Mouse (Mus musculus) cerebellum, adult 9-11 months (tissue): ENCODE measurements around the gene Ogfrl1.
A peak's percentile ranks its signal among the peaks of the same experiment; 100 is the strongest.

Experiments
- DNase-seq: peaks from one replicate; pipeline ENCODE4 v3.0.0; 2022

Gene Ogfrl1

DNA sequence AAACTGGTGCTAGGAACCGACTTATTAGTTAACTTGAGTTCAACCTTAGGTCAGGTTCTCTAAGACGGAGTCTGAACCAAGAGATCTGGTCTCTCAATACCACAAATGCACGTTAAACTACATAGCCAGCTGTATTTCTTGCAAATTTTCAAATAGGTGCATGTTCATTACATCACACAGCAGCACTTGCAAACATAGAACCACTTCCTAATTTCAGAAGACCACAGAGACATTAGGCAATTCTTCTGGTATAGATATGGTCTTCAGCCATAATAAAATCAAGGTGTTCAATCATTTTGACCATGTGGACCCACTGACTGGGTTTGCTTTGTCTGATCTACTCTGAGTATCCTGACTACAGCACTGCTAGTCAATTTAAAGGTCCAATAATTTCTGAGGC is 51.9 kb downstream of the Ogfrl1 start:
- DNase-seq = no peak

DNA sequence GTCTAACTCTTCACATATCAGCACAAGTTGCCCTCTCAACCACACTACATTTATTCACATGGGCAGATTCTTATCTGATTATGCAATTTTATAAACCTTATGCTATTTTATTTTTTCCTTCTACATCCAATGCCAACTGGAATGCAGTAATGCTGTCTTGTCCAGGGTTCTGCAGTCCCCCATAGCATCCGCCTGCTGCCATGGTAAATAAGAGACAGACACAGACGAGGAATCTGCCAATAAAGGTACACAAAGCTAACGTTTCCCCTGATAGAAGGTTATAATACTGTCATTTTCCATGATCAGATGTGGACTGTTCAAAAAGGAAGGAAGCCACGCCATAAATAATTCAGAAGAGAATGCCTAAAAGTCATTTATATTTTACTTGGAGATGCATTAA is 54.7 kb downstream of the Ogfrl1 start:
- no peak for DNase-seq

DNA sequence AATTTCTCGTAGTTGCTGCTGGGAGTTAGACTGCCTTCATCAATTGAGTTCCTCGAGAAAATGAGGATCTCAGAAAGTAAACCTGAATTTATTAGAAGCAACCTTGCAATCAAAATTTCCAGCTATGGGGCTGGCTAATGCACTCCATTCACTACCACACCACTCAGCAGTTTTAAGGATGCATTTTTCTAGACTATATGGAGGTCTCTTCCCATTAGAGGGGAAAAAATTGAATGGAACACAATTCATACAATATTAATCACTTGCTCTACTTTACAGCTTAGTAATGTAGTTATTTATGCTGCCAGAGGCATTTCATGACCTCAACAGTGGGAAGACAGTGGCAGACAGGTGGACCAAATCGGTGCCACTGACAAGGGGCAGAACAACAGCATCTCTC is 55.3 kb downstream of the Ogfrl1 start:
- DNase-seq = no peak

DNA sequence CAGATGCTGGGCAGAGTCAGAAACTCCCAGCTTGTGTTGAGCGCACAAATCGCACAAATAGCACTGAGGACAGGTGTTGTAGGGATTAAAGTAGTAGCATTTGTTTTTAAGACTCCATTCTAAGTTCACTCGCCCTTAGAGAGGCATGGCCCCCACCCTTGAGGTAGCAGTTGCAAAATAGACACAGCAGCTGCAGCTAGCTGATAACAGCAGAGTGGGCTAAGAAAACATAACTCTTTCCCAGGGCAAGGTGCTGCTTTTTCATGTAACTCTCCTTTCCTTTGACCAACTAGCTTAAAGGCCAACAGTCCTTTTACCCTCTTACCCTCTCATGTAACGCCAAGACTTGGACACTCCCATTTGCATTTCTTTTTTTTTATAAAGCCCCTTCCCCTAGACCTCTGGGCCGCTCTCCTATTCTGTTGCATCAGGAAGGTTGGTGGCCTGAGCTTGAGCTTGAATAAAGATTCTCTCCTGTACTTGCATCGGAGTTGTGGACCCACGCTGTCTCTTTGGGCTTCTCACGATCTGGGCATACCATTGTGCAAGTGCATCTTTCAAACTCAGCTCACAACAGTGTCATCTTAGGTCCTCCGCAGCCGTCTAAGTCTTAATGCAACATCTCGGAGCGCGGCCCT is 61.7 kb downstream of the Ogfrl1 start:
- DNase-seq = no peak

DNA sequence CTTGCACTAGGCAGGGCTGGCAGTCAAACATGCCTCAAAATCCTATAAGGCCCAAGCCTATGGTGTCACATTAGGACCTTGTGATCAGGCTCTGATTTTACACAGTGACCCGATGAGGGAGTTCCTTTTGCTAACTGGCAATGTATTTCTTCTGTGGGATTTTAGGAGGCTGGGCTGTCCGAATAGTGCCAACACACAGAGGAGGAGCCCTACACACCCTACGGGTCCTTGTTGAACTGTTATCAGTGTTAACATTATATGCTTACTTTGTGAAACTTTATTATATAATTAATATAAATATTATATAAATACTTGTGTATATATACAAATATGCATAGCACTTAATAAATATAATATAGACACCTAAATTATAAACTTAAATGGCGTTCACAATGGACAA is 62.5 kb downstream of the Ogfrl1 start:
- no peak for DNase-seq

DNA sequence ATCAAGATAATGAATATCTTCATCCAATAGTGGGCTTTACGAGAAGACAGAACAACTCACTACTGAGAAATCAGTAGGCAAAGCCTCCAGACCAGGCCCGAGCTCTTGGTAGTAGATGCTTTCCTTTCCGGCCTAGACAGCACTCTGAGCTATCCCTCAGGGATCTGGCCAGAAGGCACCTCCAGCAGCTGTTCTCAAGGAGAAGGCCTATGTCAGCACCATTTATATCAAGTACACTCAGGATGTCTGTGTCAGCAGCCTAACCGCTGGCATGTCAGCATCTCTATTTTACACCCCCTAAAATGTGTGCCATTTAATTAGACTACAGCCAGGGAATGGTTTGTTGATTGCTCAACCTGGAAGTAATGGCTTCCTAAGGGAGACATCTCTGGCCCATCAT is 65.4 kb downstream of the Ogfrl1 start:
- DNase-seq = no peak

DNA sequence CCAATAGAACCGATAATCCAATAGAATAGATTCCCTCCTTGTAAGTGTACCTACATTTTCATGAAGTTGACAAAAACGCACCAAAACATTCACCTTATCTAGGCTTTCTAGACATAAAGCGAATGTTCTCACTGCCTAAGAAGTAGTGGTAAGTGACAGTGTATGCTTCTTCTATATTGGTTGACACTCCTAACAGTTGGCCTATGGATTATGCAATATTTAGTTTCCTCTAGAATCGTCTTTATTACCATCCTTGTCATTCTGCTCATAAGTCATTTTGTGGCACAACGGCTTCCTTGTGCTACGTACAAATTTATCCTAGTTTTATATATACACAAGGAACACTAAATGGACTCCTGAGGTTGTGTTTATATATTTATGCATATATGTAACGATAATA is 72.4 kb downstream of the Ogfrl1 start:
- no peak for DNase-seq

DNA sequence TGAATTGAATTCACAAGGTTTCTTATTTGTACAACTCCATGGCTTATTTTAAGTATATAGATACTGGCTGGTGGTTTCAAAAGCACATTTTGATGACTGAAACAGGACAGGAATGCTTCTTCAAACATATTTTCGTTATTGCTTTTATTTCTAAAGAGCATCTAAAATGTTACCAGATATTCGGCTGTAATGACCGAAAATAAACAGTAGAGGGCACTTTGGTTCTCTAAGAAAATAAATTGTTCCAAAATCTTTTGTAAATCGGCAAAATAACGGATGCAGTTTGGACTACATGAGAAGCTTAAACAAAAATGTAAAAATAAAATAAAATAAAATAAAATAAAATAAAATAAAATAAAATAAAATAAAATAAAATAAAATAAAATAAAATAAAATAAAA is 73.3 kb downstream of the Ogfrl1 start:
- no peak for DNase-seq

DNA sequence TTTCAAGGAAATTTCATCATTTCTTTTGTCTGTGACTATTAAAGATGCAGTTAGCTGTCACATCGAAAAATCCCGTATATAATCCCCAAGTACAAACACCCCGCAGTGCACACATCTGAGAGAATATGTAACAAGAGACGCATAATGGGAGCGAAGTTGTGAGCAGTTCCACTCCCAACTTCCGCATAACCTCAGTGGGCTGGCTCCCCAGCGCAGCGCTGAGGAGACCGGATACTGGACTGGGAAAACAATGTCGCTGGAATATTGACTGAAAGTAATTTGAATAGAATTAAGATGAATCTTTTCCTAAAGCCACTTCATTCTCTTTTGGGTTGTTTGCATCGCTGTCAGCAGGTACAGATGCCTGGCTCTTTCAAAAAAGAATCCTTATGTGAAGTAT is 74.3 kb downstream of the Ogfrl1 start:
- DNase-seq = no peak

DNA sequence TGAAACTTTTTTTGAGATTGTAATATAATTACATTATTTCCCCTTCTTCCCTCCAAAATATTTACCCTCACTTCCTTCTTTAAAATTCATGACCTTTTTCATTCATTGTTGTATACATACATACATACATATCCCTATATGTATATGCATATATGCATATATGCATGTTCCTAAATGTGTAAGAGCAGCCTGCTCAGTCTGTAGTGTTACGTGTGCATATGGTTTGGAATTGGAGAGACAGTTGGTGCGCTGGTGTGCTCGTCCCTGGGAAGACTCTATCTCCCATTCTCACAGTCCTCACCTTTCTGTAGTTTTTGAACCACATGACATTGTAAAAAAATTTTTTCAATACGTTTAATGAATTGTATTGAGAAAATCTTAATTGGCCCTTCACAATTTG is 75.4 kb downstream of the Ogfrl1 start:
- DNase-seq = no peak

DNA sequence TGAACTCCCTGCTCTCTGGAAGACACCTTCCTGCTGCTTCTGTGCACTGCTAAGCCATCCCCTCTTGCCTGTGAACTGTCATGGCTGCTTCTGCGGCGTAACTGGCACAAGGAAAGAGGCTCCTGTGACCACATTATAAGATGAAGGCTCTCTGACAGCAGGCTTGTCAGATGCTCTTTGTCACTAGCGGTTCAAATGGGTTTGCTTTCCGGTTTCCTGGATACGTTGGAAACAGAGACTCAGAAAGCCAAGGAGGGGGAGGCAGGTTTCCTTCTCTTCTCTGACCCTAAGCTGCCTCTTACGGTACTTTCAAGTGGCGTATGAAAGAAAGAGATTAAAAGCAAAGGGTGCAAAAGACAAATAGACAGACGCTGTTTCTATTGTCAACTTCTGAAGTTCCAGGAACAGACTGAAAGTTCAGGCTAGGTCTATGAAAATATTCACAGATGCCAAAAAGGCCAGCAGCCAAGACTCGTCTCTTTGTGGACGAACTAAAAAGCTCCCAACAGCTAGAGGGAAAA is 76.2 kb downstream of the Ogfrl1 start:
- peak; percentile 30 for DNase-seq

DNA sequence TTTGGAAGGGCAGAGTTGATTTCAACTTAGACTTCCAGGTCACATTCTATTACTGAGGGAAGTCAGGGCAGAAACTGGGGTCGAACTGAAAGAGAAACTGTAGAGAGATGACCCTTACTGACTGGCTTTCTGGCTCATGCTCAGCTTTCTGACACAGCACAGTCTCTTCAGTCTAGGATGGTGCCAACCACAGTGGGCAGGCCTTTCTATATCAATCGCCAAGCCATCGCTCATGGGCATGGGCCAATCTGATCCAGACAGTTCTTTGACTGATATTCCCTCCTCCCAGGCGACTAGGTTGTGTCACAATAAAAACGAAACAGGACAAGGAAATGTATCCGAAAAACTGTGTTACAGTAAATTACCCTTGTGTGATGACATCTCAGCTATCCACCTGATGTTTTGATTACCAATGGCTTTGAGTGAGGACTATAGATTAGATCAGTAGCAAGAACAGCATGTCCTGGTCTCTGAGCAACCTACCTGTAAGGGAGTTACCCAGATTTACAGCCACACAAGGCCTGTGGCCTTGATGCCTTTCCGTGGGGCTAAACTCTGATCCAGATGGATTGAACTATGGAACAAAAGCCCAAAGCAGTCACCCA is 76.9 kb downstream of the Ogfrl1 start:
- DNase-seq = peak; percentile 4
